Mouse (Mus musculus): Measurements from ENCODE around the gene Rab11fip3. TPM values are rescaled to one million over a fixed set of nuclear protein-coding genes. Genes with fewer than 3 reads are reported as not detected.

The Rab11fip3 gene
- polyA plus RNA-seq, 1 experiment: 21.2 TPM

GRCm38 (mm10) chr17:25992274-25992673 lies 77.1 kb downstream of the Rab11fip3 start:
- DNase-seq (ENCODE audit: low spot score): no peak

- no peak for DNase-seq (ENCODE audit: low spot score)
Observed at GRCm38 (mm10) chr17:25990331-25990730, 79.0 kb downstream of the Rab11fip3 start.

- peak; percentile 87 for DNase-seq (ENCODE audit: low spot score)
Observed at GRCm38 (mm10) chr17:25985306-25986294, 83.8 kb downstream of the Rab11fip3 start, which contains the start of gene Capn15. Gene Capn15, minus strand, starts transcription at chr17:25985796.

- no peak for DNase-seq (ENCODE audit: low spot score)
Observed at GRCm38 (mm10) chr17:25984556-25985305, 84.6 kb downstream of the Rab11fip3 start.

GRCm38 (mm10) chr17:25984066-25984465 lies 85.3 kb downstream of the Rab11fip3 start:
- DNase-seq (ENCODE audit: low spot score): no peak

GRCm38 (mm10) chr17:25982913-25983312 lies 86.4 kb downstream of the Rab11fip3 start:
- DNase-seq (ENCODE audit: low spot score): no peak

- DNase-seq (ENCODE audit: low spot score): no peak
Observed at GRCm38 (mm10) chr17:25980854-25981253, 88.5 kb downstream of the Rab11fip3 start.

GRCm38 (mm10) chr17:25979829-25980738 lies 89.3 kb downstream of the Rab11fip3 start:
- no peak for DNase-seq (ENCODE audit: low spot score)

GRCm38 (mm10) chr17:25970954-25971707 lies 98.2 kb downstream of the Rab11fip3 start:
- no peak for DNase-seq (ENCODE audit: low spot score)

- DNase-seq (ENCODE audit: low spot score): no peak
Observed at GRCm38 (mm10) chr17:25970448-25970847, 98.9 kb downstream of the Rab11fip3 start.

GRCm38 (mm10) chr17:25968176-25968575 lies 101.2 kb downstream of the Rab11fip3 start:
- no peak for DNase-seq (ENCODE audit: low spot score)

- DNase-seq (ENCODE audit: low spot score): no peak
Observed at GRCm38 (mm10) chr17:25967652-25968051, 101.7 kb downstream of the Rab11fip3 start.

- DNase-seq (ENCODE audit: low spot score): no peak
Observed at GRCm38 (mm10) chr17:25964271-25964670, 105.1 kb downstream of the Rab11fip3 start.

- DNase-seq (ENCODE audit: low spot score): no peak
Observed at GRCm38 (mm10) chr17:25962413-25962905, 106.9 kb downstream of the Rab11fip3 start.

GRCm38 (mm10) chr17:25961566-25961965 lies 107.8 kb downstream of the Rab11fip3 start:
- no peak for DNase-seq (ENCODE audit: low spot score)

GRCm38 (mm10) chr17:25959630-25960467 lies 109.5 kb downstream of the Rab11fip3 start:
- no peak for DNase-seq (ENCODE audit: low spot score)

- no peak for DNase-seq (ENCODE audit: low spot score)
Observed at GRCm38 (mm10) chr17:25958771-25959494, 110.4 kb downstream of the Rab11fip3 start.

GRCm38 (mm10) chr17:25957586-25958051 lies 111.7 kb downstream of the Rab11fip3 start:
- DNase-seq (ENCODE audit: low spot score): no peak

- DNase-seq (ENCODE audit: low spot score): no peak
Observed at GRCm38 (mm10) chr17:25956631-25957030, 112.7 kb downstream of the Rab11fip3 start.

All from urinary bladder, adult 2 months (tissue).